Mouse (Mus musculus) adrenal gland, postnatal 10 days (tissue): Measurements from ENCODE around the gene Myo9a. TPM values are rescaled to one million over a fixed set of nuclear protein-coding genes. Genes with fewer than 3 reads are reported as not detected.

Experiments used
- DNase-seq: peaks from one replicate; pipeline ENCODE4 v3.0.0; 2021; ENCODE audit warnings: mixed read lengths
- long read RNA-seq, 2 experiments: library from polyadenylated mRNA; stranded (forward); transcript quantifications; one replicate each; pipeline ENCODE4 v2.0.0; 2021
- total RNA-seq, 2 experiments: library from RNA; stranded (reverse); gene quantifications; 2 replicates each; pipeline ENCODE4 v1.2.3; 2021

Gene Myo9a
- 10 to 100 TPM; 11.4 to 19.2 TPM for total RNA-seq
- long read RNA-seq, experiment 1, partial matches to known transcripts = 2 of 3 reads
- long read RNA-seq, experiment 1, other reads (novel, unspliced or antisense) = 1 of 3 reads
- long read RNA-seq, experiment 2 = 0 reads

DNA sequence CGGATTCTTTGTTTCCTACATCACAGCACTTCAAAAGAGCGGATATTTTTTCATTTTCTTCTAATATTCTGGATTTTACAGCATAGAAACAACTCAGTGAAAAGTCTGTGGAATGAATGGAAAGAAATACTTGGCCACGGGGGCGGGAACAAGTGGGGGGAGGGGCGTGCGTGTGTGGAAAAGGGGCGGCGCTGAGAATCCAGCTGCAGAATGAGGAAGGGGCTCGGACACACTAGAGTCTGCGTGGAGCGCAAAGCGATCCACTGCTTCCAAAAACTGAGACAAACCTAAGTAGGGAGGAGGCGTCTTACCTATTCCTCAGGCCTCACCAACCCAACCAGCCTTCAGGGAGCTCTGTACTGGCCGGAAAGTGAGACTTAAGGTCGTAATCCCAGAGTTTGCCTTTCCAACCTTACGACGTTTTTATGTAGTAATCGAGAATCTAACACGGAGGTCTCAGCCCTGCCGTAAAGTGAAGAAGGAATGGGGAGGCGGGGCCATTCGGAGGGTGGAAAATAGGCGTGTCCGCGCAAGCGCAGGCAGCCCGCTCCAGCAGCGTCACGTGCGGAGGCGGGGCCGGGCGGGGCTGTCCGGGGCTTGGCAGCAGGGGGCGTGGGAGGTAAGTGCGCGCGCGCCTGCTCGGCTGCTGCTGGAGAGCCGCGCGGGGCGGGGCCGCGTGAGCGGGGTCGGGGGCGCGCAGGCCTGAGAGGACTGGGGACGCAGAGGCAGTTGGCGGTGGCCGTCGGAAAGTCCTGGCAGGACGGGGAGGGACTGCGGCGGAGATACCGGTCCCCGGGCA is at the start of gene Myo9a, which contains the start of gene Senp8:
Myo9a (plus strand) TSS at position 630 of the 799 bp plus-strand sequence.
Senp8 (minus strand) TSS at position 444 of the 799 bp plus-strand sequence.
- DNase-seq = peak; percentile 100

- peak; percentile 43 for DNase-seq
Measured at GRCm38 (mm10) chr9:59701094-59701493, 49.6 kb upstream of the Myo9a start.

DNA sequence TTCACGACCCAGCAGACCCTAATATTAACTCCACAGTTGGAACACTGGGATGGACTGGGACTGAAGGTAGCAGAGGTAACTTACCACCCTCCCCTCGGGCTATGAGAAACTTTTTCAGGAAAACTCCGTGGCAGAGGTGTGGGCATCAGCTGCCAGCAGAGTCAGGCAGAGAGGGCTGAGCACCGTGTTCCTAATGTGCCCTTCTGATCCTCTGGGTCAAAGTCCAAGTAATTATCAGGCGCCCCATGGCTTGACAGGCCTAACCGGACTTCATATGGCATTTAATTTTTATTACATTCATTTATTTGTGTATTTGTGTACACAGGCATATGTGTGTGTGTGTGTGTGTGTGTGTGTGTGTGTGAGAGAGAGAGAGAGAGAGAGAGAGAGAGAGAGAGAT is 47.6 kb upstream of the Myo9a start:
- DNase-seq = no peak

GRCm38 (mm10) chr9:59706850-59707825 is 43.6 kb upstream of the Myo9a start:
- DNase-seq = no peak

GRCm38 (mm10) chr9:59709225-59709624 is 41.5 kb upstream of the Myo9a start:
- DNase-seq = peak; percentile 67

DNA sequence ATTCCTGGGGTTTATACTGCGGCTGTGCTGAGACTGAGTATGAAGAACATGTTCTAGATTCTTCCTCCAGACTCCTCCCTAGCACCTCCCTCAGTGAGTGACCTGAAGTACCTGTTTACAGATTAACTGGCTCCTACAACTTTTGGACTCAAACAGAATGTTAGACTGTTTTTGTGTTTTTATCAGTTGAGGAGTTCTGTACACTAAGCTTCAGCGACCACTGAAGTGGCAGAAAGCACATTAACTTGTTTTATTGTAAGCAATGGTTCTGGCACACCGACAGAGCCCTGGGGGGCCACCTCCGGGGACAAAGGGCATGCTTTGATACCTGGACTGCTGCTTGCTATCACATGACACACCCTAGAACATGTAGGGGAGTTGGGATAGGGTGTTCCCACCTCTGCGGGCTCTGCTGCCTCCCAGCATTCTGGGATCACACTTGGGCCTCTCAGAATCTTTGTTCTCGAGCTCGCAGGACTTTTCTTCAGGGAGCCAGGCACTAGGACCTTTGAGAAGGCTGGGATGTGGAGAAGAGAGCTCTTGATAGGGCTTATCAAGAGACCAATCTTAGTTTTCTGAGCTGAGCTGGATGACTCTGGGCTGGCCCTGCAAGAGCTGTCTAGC is 34.3 kb upstream of the Myo9a start:
- DNase-seq = no peak

GRCm38 (mm10) chr9:59718237-59718636 is 32.5 kb upstream of the Myo9a start:
- no peak for DNase-seq

DNA sequence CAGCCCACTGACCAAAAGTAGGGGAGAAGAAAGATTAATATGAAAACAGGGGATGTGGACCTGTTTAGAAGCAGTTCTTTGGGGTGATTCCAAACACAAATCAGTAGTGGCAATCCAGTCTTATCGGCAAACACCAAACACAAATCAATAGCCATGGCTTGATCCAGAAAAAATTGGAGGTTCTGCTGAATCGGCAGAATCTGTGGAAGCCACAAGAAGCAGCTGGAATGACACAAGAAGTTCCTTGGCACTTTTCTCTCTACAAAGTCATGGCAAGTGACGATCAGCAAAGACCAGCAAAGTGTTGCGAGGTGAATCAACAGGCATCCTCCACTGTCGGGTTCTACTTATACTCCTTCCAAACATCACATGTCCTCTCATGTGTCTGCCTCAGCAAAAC is 29.6 kb upstream of the Myo9a start:
- DNase-seq = no peak

- DNase-seq = peak; percentile 71
Measured at GRCm38 (mm10) chr9:59723096-59723657, 27.5 kb upstream of the Myo9a start.

DNA sequence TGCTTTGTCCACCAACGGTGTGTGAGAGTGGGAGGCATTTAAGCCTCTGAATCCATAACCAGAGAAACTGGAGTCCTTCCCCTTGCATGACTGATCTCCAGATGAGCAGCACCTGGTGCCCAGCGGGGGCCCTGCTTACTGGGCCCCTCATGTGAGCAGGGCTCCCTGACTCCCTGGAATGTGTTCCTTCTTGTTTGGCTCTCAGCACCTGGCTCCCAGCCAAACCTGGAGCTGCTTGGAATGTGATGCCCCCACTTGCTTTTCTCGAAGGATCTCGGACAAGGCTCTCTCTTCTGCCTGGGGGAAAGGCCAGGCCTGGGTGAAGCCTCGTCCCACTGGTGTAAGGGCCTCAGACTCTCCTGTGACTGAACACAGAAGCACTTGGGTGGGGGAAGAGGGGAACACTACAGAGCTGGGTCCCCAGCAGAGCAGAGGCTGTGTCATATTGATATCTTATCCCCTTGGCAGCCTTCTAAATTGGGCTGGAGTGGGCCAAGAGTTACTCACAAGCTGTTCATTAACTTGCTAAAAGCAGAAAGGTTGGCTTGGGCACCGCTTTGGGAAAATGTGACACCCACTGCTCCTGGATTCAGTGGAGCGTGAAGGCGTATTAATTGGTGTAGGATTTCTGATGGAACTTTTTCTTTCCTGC is 26.8 kb upstream of the Myo9a start:
- no peak for DNase-seq

DNA sequence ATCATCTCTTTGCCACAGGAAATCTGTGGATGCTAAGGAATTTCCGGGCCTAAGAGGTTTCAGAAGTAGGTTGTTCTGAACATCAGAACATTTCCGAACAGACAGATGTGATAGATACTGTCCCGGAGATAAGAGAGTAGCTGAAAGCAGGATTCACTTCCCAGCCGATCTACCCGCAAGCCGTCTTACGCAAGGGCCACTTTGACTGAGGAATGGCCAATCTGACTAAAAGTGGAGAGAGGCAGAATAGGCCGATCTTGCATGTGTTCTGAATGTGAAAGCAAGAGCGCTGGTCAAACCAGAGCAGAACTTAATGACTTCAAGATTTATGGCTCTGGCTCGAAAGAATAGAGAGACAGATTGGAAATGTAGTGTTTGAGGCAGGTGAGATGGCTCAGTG is 25.2 kb upstream of the Myo9a start:
- DNase-seq = no peak

GRCm38 (mm10) chr9:59727569-59728286 is 23.0 kb upstream of the Myo9a start:
- DNase-seq = no peak

DNA sequence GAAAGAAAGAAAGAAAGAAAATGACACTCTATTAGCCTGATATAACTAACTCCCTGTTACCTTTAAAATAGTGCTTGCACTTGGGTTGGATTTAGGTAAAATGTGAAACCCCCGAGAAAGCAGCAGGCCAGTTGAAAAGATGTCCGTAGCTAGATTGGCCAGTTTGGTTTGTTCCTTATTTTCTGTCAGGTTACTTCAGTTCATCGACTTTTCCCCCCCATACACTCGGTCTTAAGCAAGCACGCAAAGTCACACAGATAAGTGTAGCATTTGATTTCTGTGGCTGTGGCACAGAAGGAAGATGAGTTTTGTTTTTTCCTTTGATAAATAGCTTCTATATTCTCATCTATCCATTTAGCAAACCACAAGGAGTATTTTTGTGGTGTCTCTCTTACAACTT is 19.6 kb upstream of the Myo9a start:
- no peak for DNase-seq

DNA sequence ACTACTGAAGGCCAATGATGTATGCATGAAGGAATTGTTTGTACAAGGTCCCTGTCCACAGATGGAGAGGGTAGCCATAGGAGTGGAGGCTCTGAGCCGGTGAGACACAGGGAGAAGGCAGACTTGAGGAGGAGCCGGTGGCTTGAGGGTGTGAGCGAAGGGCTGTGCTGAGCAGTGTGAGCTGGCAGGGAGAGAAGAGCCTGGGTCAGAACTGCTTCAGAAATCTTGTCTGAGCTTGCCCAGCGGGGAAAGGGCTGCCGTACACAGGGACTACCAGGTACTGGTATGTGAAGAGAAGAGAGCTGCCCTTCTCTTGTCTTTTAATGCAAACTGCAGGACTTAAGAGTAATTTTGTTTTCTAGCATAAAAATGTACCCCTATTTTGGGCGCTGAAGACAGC is 17.6 kb upstream of the Myo9a start:
- DNase-seq = no peak

DNA sequence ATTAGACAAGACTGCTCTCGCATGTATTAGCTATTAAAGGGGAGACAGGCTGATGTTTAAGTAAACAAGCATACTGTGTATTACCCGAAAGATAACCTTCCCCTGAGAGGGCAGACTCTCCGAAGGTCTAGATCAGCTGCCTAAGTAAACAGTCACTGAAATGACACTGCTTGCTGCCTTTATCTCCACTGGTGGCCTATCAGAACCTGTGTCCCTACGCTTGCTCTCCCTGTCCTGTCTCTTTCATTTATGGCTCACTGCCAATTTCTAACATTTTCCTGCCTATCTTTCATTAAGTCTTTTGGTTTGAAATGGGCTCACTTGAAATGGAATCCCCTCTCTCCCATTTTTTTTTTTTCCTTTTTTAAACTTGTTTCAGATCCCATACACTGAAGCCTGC is 15.3 kb upstream of the Myo9a start:
- no peak for DNase-seq

- no peak for DNase-seq
Measured at GRCm38 (mm10) chr9:59740593-59740992, 10.1 kb upstream of the Myo9a start.

GRCm38 (mm10) chr9:59743903-59744302 is 6.8 kb upstream of the Myo9a start:
- no peak for DNase-seq

GRCm38 (mm10) chr9:59748387-59748786 is 2.3 kb upstream of the Myo9a start:
- DNase-seq = no peak

- peak; percentile 23 for DNase-seq
Measured at GRCm38 (mm10) chr9:59748969-59749368, 1.7 kb upstream of the Myo9a start.

- DNase-seq = no peak
Measured at GRCm38 (mm10) chr9:59749581-59750265, 973 bp upstream of the Myo9a start.
